Mouse (Mus musculus) cerebral cortex, adult 2 months (tissue): Measurements from ENCODE around the gene Prkcb.

Experiments
- WGBS: fragments of 180-500 bp; shearing (Covaris S2); methylation state at CpG from one replicate; pipeline ENCODE4 v1.1.7; 2018; 5-methylcytosine and 5-hydroxymethylcytosine counted together

The Prkcb gene

DNA sequence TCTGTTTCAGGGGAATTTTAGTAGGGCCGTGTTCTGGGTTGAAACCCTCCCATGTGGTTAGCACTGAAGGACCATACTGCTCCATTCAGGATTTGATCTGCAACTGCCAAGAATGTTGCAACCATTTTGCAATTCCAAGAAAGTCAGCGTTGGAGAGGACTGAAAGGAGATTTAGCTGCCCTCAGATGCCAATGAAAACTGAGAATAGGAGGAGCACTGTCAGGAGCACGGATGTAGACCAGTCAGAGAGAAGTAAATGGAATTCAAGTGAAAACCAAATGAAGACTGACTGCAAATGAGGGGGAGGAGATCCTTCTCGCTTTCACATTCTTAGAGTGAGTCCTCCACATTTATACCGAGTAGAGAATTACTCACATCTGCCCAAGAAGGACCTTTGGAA, 83.4 kb downstream of the Prkcb start:
- WGBS, result 42% methylated on average over 5 of the region's 5 CpGs

- 57% methylated on average over 3 of the region's 3 CpGs for WGBS
Measured at GRCm38 (mm10) chr7:122372349-122372748, 83.8 kb downstream of the Prkcb start.

DNA sequence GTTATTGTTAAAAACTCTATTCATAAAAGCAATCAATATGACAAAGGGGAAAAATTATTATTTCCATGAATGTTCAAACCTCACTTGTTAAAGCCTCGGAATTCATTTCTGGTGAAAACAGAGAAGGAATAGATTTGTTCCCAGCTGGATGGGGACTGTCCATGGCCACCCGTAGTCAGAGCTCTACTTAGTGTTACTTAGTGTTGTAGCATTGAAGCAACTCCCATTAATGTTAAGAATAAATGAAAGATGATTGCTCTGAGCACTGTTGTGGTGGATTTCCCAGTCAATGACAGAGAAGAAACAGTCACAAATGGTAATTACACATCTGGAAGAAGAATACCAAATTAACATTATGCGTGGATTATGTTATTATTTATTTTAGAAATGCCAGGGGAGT, 89.4 kb downstream of the Prkcb start:
- 55% methylated on average over 3 of the region's 3 CpGs for WGBS

GRCm38 (mm10) chr7:122378473-122378872, 89.9 kb downstream of the Prkcb start:
- 14% methylated on average over 10 of the region's 10 CpGs for WGBS

DNA sequence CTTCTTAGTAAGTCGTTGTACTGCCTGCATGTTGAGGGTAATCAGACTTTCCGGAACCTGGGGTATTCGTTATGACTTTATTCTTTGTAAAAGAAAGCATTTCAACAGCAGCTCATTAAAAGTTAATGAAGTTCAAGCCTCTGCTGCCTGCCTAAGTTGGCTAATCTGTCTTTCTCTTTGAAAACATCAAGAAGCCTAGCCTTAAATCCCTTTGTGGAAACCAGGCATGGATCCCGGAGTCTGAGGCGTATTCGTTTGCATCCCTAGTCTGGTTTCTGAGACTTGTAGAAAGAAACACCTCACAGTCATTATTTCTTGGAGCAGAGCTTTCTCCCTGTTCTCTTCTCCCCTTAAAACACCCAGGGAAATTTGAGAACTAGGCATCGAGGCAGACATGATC, 90.7 kb downstream of the Prkcb start:
- 38% methylated on average over 7 of the region's 7 CpGs for WGBS

- 59% methylated on average over 10 of the region's 10 CpGs for WGBS
Measured at GRCm38 (mm10) chr7:122380336-122381130, 92.0 kb downstream of the Prkcb start.

DNA sequence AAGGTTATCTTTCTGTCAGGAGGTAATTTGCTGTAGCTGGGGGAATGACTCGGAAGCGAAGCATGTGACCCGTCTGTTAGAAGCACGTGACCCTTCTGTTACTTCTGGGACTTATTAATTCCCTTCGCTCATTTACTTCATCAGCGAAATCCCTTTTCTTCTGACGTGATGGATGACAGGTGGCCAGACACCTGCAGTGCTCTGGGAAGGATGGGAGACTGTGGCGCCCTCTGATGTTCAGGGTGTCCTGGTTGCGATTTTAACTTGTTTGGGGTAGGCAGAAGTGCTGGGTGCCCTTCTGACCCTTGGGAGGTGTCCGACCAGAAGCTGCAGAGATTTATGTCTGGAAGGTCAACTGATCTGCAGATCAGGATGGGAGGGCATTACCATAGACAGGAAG, 93.0 kb downstream of the Prkcb start:
- 76% methylated on average over 10 of the region's 10 CpGs for WGBS

- 80% methylated on average over 2 of the region's 2 CpGs for WGBS
Measured at GRCm38 (mm10) chr7:122383260-122383659, 94.7 kb downstream of the Prkcb start.

- 92% methylated on average over 8 of the region's 8 CpGs for WGBS
Measured at GRCm38 (mm10) chr7:122384891-122385290, 96.3 kb downstream of the Prkcb start.

DNA sequence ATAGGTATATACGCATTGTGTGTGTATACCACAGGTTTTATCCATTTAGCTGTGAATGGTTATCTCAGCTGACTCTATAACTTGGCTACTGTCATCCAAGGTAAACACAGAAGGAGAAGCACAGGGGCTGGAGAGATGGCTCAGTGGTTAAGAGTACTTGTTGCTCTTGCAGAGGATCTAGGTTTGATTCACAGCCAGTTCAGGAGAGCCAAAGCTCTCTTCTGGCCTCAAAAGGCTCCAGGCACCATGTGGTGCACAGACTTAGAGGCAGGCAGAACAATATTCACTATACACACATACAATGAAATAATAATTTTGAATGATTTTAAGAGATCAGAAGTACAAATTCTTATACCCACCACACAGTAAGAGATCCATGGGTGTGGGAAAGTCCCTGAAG, 98.0 kb downstream of the Prkcb start:
- WGBS, result 92% methylated on average over 1 of the region's 1 CpGs

DNA sequence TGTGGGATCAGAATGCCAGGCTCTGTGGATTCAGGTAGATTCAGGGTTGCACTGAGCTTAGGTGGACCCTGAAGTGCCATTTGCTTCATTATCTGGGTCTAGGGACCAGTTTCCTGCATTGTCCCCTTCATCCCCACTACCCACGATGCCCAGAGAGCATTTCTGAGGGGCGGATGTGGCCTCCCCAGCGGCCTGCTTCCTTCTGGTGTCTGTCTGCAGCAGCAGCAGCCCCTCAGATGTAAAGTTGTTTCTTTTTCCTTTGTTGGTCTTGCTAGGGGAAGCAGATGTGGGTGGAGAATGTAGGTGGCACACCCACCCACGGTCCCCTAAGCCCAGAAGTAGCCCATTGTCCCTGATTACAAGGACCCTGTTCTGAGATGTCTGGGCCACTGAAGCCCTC, 99.3 kb downstream of the Prkcb start:
- WGBS, result 67% methylated on average over 4 of the region's 4 CpGs

- WGBS, result 62% methylated on average over 5 of the region's 5 CpGs
Measured at GRCm38 (mm10) chr7:122388858-122389257, 100.3 kb downstream of the Prkcb start.

DNA sequence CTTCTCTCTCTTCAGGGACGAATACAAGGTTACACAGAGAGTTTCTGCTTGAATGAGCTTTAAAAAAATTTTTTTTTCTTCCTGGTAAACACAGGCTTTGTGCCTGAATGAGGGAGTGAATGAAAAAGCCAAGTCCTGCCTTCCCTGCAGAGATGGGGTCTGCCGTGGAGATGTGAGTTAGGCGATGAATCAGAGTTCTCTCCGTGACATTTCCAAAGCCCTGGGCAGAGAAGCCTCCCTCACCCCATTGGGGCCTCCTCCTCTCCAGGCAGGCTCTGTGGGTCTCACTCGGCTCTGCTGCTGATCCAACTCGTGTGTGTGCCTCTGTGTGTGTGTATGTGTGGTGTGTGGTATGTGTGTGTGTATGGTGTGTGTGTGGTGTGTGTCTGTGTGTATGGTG, 101.1 kb downstream of the Prkcb start:
- WGBS, result 26% methylated on average over 6 of the region's 6 CpGs

- 18% methylated on average over 5 of the region's 5 CpGs for WGBS
Measured at GRCm38 (mm10) chr7:122390200-122390599, 101.6 kb downstream of the Prkcb start.

DNA sequence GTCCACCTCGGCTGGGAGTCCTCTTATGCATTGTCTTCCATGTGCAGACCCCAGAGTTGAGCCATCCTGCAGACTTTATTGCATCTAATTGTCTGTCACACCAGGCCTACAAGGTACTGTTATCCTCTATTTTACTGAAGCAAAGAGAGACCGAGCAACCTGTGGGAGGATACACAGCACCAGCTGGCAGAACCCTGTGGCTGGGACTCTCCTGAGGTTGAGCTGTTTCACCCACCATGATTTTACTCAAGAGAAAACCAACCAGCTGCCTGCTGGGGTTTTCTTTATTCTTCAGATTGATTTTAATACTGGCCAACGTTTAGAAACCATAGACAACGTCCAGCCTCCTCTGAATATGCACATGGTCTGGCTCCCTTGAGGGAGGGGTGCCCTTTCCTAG, 102.1 kb downstream of the Prkcb start:
- 42% methylated on average over 4 of the region's 4 CpGs for whole genome bisulfite sequencing

DNA sequence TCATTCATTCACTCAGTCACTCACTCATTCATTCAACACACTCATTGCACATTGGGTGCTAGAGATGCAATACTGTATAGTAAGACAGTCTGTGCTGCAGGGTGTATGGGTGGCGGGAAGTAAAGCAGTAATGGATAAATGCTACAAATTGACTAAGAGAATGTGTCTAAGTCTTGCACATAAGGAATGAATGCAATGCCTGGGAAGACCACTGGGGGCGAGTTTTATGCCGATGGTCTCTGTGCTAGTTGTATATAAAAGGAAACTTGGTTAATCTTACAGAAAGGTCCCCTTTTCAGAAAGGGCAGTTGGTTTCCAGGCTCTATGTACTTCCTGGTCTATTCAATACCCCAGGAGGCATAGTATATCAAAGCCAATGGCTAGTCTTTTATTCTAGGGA, 102.8 kb downstream of the Prkcb start:
- 57% methylated on average over 3 of the region's 3 CpGs for WGBS

DNA sequence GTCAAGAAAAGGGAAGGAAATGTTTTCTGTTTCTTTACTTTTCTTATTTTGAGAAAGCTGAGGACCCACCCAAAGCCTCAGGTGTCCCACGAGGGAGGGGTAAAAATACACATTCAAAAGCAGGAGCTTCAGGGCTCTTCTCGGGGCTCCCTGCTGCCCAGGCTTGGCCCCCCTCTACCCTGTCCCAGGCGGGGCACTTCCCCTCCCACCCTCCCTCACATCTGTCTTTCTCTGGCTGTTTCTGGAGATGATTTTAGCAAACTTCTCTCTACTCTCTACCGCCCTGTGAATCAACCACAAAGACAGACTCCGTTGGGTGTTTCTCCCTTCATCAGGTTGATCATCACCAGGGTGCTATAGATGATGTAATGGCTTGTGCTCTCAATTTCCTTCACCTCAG, 105.4 kb downstream of the Prkcb start:
- 64% methylated on average over 5 of the region's 5 CpGs for WGBS

DNA sequence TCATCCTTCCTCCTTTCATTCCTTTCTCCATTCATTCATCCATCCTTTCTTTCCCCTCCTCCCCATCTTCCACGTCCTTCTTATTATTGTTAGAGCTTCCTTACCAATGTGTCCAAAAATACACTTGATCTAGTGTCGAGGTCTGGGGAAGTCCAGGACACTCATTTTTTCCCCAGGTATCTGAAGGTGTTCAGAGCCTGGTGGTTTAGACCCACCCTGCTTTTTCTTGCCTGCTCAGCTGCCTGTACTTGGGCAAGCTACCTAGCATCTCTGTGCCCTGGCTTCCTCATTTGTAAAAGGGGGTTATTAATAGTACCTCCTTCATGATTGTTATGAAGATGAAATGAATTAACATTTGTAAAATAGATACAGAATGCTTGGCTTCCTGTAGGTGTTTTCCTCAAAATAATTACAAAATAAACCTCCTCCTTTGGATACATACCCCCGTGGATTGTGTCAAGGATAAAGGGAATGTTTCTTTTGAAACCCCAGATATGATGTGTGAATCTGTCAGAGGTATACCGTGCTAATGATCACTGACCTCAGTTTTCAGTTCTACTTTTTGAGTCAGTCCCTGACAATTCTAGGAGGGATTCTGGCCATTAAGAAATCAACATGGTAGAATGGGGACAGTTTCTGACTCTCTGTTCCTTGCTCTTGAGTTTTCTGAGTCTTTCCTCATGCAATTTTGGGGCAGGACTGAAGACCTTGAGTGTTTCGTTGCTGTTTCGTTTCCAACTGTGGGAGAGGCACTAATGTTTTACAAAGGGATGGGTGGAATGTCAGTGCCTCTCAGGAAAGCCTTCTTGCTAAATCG, 106.8 kb downstream of the Prkcb start:
- WGBS, result 42% methylated on average over 7 of the region's 7 CpGs

DNA sequence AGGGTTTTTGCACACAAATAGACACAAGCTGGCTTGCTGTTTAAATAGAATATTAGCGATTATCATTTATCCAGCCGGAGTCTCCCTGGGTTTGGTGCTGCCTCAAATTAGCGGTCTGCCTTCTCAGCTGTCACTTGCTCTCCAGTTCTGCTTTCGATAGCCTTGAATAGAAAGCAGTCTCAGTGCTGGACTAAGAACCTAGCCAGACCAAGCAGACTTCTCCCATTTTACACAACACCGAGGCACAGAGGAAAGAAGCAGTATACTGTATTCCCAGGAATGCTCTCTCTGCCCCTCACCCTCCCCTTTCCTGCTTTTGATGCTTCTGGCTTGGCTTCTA, 107.4 kb downstream of the Prkcb start:
- whole genome bisulfite sequencing, result 31% methylated on average over 5 of the region's 5 CpGs

- WGBS, result 89% methylated on average over 3 of the region's 3 CpGs
Measured at GRCm38 (mm10) chr7:122397699-122398098, 109.1 kb downstream of the Prkcb start.

DNA sequence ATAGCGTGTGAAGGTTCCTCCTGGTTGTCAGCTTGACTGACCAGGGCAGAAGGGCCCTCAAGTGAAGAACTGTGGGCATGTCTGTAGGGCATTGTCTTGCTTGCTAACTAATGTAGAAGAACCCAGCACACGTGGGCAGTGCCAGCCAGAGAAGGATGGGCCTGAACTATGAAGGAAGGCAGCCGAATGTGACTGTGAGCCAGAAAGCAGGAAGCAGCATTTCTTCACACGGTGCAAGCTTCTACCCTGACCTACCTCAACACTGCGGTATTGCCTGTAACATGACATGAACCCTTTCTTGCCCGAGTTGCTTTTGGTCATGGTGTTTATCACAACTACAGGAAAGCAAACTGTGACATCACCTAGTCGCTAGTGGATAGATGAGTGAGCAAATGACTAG, 113.5 kb downstream of the Prkcb start:
- 71% methylated on average over 7 of the region's 7 CpGs for WGBS

DNA sequence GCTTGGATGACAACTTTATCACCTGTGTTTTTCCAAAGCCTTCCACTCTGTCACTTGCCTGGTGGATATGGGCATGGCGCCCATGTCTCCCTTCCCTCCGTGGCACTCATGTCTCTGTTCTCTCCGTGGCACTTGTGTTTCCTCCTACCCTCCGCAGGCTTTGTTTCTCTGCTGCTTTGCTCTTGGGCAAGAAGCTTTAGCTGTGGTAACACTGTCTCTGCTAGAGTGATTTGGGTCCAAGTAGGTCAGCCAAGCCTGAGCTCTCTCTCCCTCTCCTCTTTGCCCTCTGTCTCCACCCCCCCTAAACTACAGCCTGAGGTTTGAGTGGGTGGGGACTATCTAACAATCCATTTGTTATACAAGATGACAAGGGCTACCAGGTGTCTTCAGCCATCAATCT, 114.8 kb downstream of the Prkcb start:
- 53% methylated on average over 4 of the region's 4 CpGs for WGBS
